Mouse (Mus musculus) telencephalon, adult 2 months (tissue): Measurements from ENCODE around the gene Tmigd1.
A peak's percentile ranks its signal among the peaks of the same experiment; 100 is the strongest.
"Not testable (repeated sequence)": the region's sequence is repeated elsewhere in the genome, so short reads cannot be mapped to it uniquely, and the experiment has no call there.

Experiments used
- DNase-seq: peaks from one replicate; pipeline ENCODE4 v3.0.0-alpha.2; 2011; ENCODE audit warnings: low read depth, low spot score

The Tmigd1 gene

DNA sequence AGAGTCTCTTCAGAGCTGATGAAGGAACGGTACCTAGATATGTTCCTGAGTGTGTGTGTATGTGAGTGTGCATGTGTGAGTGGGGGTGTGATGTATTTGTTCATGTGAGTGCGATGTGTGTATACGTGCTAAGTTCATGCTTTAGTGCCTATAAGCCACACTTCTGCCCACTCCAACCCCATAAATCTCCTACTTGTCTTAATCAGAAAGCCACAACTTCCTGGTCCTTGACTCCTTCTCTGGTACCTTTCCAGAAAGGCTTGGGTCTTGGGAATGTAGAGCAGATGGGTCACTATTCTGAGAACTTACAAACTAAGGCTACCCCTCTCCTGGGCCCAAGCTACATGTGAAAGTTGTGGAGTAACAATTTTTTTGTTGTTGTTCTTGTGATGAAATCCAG, 3.2 kb upstream of the Tmigd1 start:
- no peak for DNase-seq

DNA sequence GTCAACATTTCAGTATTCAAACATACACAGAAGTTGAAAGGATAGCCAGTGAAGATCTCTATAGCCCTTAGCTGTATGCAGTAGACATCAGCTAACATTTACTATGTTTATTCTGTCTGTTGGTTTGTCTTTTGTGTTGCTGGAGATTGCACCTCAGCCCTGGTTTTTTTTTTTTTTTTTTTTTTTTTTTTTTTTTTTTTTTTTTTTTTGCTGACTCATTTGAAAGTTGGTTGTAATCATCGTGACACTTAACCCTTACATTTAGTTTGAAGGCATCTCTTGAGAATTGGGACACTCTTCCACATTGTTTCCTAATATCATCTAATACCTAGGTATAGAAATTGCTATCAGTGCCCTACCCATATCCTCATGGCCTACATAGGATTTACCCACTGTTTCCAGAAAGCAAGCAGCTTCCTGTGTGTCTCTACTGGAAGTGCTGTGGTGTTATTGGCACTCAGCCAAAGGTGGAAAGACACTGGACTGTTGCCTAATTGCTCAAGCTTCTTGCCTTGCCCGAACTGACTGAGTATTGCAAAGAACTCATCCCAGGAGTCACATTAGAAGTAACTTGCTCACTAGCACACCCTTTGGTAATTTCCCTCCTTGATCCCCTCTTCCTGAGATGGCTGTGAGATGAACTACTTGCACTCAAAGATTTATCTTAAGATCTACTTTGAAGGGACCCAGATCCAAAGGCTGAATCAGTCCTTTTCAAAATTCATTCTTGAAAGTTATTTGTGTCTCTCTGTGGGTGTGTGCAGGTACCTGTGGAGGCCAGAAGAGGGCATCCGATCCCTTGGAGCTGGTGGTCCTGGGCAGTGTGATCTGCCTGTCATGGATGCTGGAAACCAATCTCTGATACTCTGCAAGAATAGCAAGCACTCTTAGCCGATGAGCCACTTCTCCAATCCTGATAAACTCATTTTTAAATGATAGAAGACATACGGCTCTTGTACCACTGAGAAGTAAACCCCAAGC, 1.9 kb upstream of the Tmigd1 start:
- DNase-seq, result no peak

DNA sequence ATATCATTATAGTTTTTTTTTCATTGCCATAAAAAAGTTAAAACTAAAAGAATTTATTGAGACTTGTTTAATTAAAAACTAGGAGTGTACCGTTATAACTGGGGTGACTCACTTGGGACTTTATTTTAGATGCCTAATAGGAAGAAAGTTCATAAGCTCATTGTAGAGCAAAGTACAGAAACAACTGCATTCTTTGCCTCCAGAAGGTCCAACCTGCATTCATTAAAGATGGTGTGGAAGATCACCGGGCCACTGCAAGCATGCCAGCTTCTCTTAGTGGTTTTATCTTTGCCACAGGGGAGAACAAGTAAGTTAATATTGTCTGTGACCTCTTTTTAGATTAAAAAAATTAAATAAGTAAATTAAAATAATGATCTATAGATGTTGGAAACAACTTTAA, 2.4 kb downstream of the Tmigd1 start:
- no peak for DNase-seq

DNA sequence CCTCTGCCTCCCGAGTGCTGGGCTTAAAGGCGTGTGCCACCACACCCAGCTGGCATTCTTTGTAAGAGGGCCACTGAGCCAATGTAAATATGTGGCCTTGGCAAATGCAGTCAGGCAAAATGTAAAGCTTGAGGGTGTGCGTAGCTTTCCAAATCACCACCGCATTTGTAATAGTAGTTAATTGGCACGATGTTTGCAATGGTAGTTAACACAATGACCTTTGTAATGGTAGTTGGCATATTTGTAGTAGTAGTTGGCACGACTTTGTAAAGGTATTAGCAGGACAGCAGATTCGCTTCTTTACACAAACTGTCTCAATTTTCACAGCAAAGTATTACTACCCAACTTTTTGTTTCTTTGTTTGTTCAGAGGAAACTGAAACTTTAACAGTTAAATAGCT, 6.7 kb downstream of the Tmigd1 start:
- no peak for DNase-seq

DNA sequence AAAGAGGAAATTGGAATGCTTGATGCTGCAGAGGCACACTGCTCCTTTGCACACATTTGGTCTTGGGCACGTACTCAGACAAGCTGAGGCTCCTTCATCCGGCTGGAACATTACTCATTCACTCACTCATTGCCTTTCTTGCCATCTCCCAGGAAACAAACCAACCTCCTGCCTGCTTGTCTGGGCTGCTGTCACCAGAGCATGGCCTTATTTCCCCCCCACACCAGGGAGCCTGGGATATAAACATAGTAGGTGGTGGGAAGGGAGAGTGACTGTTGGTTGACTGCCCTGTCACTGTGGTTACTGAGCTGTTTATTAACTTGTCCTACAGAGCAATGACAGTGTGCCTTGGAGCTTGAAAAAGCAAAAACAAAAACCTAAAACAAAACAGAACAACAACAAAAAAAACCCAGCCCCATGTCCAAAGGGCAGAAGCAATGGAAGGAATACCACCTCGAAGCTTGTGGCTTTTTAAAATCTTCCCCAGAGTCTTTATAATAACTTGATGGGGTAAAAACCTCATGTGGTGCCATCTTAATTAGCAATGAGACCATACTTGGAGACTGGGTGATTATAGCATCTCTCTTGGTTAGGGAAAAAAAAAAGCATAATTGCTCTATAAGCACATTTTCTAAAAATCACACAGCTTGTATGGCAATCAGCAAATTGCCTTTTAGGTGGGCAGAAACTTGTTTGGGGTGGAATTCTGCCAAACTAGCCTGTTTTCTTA, 9.5 kb downstream of the Tmigd1 start:
- DNase-seq, result peak; percentile 34

DNA sequence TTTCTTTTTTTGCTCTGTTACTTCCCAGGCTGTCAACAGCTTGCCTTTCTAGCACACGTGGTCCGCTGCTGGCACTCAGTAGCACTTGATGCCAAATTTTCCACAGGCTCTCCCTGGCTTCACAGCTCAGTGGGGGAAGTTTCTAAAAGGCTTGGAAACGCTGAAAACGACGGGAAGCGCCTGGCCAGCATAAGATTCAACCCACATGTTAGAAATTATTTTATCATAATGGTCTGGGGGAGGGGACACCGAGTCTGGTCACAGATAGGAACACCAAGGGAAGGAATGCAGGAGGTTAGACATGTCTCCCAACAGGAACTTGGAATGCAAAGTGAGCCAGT, 10.1 kb downstream of the Tmigd1 start:
- peak; percentile 87 for DNase-seq

DNA sequence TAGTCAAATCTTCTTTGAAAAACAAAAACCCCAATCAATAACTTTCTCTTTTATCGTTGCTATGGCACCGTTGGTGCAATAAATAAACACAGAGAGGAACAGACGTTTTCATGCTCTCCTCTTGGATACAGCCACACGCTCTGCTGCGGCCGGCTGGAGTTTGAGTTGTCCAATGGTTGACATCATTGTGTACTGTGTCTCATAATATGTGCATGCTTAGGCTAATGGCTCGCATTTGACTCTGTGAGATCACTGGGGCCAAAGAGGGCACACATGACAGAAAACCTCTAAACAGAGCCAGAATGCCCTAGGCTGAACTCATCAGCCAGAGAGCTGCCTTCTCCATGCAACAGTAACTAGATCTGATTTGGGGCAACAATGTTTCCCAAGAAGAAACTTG, 12.4 kb downstream of the Tmigd1 start:
- DNase-seq, result no peak

DNA sequence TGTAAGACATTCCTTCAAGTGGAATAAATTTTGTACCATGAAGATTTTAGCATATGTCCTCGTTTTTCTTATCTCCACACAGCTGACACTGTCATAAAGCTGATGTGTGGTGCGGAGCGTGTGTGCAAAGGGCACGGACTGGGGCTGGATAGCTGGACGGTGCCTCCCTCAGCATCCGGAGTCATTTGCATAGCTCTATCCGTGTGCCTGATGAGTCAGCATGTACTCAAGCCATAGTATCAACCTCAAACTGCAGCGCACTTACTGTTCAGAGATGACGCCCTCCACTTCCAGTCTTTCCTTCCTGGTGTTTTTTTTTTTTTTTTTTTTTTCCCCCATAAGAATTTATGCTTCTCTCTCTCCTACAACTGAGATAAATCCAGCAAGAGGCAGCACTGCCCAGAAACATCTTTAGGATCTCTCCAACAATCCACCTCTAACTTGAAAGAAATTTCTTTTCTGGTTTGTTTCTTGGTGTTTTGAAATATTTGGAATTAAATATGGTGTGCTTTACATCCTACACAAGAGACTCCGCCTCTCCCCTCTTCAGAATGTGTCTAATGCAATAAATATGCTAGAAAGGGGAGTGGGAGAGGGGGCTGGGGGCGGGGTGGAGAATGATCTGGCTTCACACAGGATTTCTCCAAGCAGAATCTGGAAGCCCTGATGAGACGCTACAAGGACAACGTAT, 14.7 kb downstream of the Tmigd1 start:
- no peak for DNase-seq

DNA sequence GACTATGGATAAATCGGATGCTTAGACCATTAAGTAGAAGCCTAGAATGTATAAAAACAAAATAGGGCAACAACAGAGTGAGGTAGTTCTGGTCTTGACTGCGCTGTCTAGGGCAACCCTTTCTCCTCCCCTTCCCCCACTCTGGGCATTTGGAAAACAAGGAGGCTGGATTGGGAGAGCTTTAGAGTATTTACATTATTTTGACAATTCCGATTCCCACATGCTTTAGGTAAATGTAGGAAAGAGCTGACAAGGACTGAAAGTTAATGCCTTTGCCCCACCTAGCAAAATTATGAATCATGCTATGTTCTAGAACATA, 15.2 kb downstream of the Tmigd1 start:
- no peak for DNase-seq

DNA sequence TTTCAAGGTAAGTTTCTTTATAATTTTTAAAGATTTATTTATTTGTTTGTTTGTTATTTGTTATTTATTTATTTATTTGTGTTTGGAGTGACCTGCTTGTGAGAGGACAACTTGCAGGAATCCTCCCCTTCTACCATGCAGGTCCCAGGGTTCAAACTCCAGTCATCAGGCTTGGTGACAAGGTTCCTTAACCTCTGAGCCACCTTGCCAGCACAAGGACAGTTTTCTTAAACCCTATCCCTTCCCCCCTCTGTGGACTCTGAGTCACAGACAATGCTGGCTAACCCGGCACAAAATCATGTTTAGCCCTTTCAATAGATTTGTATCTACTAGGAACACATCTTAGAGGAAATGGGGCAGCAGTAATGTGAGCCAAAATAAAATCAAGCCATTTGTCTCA, 18.6 kb downstream of the Tmigd1 start:
- DNase-seq, result no peak

DNA sequence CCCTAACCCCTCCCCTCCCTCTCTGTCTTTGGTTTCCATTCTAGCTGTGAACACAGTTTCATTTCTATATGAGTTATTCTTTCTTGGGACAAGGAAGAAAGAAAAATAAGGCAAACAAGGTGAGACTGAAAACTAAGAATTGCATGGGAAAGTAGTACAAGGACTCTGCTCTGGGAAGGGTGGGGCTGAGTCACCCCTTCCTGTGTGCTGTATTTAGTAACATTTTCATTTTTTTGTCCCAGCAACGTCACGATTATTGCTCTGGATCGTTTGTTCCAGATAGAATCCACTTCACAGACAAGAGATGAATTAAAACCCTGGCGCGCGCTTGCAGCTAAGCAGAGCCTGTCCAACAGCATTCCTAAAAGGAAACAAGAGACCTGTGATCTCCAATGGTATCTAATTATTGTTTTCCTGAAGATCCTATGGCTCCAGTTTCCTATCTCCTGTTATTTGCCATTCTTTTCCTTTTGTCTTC, 22.8 kb downstream of the Tmigd1 start, which contains the start of gene Blmh:
Gene Blmh, plus strand, starts transcription at position 51 of the 478 bp plus-strand sequence.
- DNase-seq, result peak; percentile 21

DNA sequence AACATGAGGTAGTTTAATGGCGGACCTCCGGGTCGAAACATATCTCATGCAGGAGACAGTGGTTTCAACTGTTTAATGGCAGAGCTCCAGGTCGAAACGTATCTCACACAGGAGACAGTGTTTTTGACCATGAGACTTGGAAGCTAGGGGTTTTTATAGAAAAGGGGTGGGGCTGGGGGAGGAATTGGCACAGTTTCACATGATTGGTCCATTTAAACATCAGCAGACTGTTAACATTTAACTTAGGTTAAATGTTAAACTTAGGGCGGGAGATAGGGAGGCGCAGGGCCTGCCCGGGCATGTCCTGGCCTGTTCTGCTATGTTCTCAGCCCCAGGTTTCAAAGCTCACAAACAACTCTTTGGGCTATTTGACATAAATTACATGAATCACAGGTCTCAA, 26.6 kb downstream of the Tmigd1 start:
- DNase-seq, result not testable (repeated sequence)

DNA sequence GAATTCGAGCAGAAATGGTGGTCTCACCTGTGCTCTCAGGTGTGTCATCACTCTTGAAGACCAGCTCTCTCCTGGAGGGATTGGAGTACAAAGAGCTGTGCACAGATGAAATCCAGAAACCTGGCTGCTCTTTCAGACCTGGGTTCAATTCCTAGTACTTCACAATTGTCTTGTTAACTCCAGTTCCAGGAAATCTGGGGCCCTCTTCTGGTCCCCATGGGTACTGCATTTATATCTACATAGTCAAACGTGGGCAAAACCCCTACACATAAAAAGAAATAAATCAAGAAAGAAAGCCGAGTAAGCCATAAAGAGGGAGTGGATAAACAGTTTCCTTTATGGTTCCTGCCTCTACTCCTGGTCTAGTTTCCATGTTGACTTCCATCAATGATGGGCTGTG, 31.2 kb downstream of the Tmigd1 start:
- no peak for DNase-seq

DNA sequence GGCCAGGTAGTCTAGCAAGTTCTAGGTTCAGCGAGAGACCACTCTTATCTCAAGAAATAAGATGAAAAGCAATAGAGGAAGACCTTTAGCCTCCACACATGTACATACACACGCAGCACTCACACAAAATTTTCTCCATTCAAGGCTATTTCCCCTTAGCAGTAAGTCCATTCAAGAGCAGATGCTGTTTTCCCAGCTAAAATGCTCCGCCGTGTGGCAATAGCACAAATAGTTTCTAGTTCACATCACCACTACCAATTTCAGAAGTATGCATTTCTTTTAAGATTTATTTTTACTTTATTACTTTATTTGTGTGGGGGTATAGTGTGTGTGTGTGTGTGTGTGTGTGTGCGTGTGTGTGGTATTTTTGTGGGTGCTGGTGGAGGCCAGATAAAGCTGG, 34.6 kb downstream of the Tmigd1 start:
- no peak for DNase-seq

DNA sequence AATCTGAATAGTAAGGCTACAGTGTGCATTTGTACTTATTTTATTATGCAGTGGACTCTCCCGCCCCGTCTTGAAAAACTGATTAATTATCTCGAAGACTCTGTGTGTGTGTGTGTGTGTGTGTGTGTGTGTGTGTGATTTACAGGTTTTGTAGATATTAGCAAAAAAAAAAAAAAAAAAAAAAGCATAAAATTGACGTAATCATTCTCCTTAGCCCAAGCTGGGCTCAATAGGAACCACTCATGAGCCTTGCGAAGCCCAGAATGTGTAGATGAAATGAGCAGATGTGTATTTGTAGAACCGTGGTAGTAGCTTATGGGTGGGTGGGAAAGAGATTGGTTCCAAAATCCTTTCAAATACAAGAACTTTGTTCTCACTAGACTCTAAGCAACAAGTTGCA, 42.9 kb downstream of the Tmigd1 start:
- no peak for DNase-seq

DNA sequence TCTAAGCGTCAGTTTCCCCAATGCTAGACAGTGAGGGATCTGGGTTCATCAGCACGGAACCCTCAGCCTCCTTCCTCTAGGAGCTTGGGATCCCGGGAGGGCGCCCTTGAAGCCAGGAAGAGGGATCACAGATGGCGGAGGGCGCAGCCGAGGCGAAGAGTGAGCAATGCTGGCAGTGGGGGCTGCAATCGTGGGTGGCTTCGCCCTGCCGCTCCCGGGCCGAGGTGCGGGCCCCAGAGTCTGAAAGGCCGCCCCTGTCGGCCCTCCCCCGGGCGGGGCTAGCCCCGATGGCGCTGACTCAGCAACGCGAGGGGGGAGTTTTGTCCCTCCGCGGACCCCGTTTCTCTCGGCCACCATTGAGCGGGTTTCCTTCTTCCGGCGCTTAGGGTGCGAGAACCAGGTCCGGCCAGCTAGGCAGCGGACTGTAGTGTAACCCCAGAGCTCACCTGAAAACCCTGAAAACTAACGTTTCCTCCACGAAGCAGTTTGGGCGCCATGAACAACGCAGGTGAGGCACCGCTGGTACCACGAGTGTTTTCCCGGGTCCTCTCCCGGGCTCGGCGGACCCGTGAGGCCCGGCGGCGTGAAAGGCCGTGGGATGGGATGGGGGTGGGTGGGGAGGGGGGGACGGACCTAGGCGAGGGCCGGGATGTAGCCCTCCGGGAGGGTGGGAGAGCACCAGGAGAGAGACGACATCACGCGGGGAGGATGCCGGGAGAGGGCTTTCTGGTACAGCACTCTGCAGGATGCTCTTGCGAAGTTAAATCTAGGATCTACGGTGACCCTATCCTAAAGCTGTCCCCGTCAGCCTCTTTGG, 43.6 kb downstream of the Tmigd1 start:
- DNase-seq, result peak; percentile 76

DNA sequence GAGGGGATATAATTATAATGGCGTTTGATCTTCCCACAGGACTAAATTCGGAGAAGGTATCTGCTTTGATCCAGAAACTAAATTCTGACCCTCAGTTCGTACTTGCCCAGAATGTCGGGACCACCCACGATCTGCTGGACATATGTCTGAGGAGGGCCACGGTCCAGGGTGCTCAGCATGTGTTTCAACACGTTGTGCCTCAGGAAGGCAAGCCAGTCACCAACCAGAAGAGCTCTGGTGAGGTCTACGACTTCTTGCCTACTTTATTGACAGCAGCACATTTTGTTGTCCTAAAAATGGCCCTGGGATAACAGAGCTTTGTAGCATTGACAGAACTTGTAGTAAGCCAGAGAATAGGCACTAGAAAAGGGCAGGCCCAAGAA, 44.2 kb downstream of the Tmigd1 start:
- no peak for DNase-seq

DNA sequence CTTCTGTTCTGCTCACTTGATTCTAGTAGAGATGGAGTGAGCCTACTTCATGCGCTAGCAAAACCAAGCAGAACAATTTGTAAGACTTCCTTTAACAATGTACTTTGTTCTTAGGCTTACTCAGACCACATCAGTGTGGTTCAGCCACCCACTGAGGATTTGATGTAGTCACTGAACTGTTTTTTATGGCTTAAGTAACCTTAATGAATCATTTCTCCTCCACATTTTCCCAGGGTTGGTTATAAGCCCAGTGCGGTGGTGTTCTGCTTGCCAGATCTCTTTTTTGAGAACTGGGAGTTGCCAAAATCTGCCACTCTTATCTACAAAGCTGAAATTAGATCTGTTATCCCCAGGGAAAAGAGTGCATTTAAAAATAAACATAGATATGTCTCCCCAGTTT, 51.6 kb downstream of the Tmigd1 start:
- DNase-seq, result peak; percentile 76

DNA sequence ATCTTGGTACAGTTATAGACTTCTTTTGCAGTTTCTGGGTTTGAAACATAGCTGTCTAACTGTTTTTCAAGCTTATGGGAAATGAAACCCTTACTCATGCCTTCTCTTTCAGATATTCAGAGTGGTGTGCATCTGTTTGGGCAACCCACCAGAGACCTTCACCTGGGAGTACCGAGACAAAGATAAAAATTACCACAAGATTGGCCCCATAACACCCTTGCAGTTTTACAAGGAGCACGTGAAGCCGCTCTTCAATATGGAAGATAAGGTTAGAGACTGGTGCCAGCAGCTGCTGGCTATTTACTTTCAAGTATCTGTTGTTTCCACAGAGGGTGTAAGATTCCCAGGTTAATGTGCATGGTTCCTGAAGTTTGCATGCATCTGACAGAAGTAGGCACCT, 63.7 kb downstream of the Tmigd1 start:
- DNase-seq, result no peak
